13 mouse cellular contexts compared by ENCODE assay signal in the genomic region with DNA sequence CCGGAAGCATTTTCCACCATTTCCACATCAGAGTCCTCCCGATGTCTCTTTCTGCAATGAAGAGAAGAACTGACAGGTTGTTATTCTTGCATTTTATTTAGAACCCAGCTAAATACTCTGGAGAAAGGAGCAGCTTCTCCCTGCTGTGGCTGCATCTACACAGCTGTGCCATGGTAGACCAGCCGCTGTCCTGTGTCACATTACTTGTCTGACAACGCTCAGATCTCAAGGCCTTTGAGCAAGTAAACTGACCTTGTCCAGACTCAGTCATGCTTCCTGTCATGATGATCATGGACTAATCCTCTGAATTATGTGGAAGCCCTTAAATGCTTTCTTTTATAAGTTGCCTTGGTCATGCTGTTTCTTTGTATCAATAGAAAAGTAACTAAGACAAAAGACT.
"Had no signal": no experiment of that assay in that cellular context is flagged by ENCODE, and none has a peak within 500 bp of the region (broad histone marks: within the 10 kb centered on the region; RNA-seq: fewer than 3 reads in every experiment).

No protein-coding gene starts in this region.

- DNase-seq: gastrocnemius, adult 2 months; gastrocnemius, postnatal 10 days; heart, adult 18-20 months; heart, postnatal 10 days; heart, postnatal 4 days; kidney, adult 18-20 months; kidney, adult 8-10 months; kidney, postnatal 10 days; kidney, postnatal 25 days; kidney, postnatal 4 days; layer of hippocampus, adult 9-11 months; liver; liver, embryonic 13.5 days had no signal
